Mouse (Mus musculus) liver, postnatal 0 days (tissue): ENCODE measurements around the gene Gm47969.

Experiments used
- CTCF ChIP-seq: sonication (generic); IDR thresholded peaks from 2 replicates; pipeline ENCODE4 v1.5.1; 2016; ENCODE audit warnings: antibody characterized with exemption, low read depth
- EP300 ChIP-seq: IDR thresholded peaks from 2 replicates; pipeline ENCODE4 v1.6.1; 2016; ENCODE audit warnings: antibody characterized with exemption, low read depth, mild to moderate bottlenecking

GRCm38 (mm10) chr1:83016556-83016955 is 28.2 kb upstream of the Gm47969 start:
- TF ChIP-seq CTCF = no peak
- TF ChIP-seq EP300 = no peak
